Mouse (Mus musculus): ENCODE data around the gene Mboat7.

- TF ChIP-seq CTCF (IDR thresholded peaks at IDR 0.05; ENCODE audit: insufficient read depth, low read depth, low read length) (no peak), POLR2A (IDR thresholded peaks at IDR 0.05; ENCODE audit: insufficient read depth, low read depth, low read length) (no peak)
Measured at GRCm38 (mm10) chr7:3712264-3712942, 19.1 kb upstream of the Mboat7 start.
